In genomic region chr14:31960201-31960854, GRCm38 (mm10) we compare ENCODE assay signal across 17 mouse cellular contexts.
DNase-seq lines count a peak whose midpoint lies in the region; ATAC-seq lines count a peak whose summit lies in the region.
"Had no signal": no experiment of that assay in that cellular context is flagged by ENCODE, and none has a peak within 500 bp of the region (broad histone marks: within the 10 kb centered on the region; RNA-seq: fewer than 3 reads in every experiment).

No protein-coding gene starts in this region.

- ATAC-seq in heart, embryonic 11.5 days (replicated peaks; ENCODE audit: insufficient number of reproducible peaks, low FRiP score, low TSS enrichment) = no peak
- ATAC-seq: forebrain, embryonic 16.5 days had no signal

- H3K9me3 ChIP-seq in heart, embryonic 11.5 days (replicated peaks; ENCODE audit: control insufficient read depth, low read length) = no peaks in the 10 kb centered on the region
- H3K9me3 ChIP-seq: hindbrain, embryonic 15.5 days; lung, embryonic 15.5 days; midbrain, embryonic 12.5 days had no signal

- peak; percentile 76 to 88 for DNase-seq in heart, adult 18-20 months
- DNase-seq in urinary bladder, postnatal 14 days (ENCODE audit: low spot score) = peak; percentile 71
- no peak for DNase-seq in urinary bladder, postnatal 10 days (ENCODE audit: low spot score)
- DNase-seq in lung, postnatal 14 days = peak; percentile 35
- no peak for DNase-seq in spleen, postnatal 14 days (ENCODE audit: low spot score in 2 of 2)
- DNase-seq in spleen, postnatal 10 days (ENCODE audit: low spot score in 2 of 2) = no peak
- DNase-seq: B cell, adult 2 months; cerebellum, adult 9-10 months; embryo, embryonic 11 days; kidney, adult 11 months; kidney, postnatal 25 days; spleen, adult 18-20 months had no signal

- H3K4me3 ChIP-seq in heart, embryonic 11.5 days (ENCODE audit: low read depth, low read length) = no peak overlapping the region
- H3K4me3 ChIP-seq: hindbrain, embryonic 15.5 days; lung, embryonic 15.5 days; midbrain, embryonic 12.5 days had no signal

- H3K27ac ChIP-seq in heart, embryonic 11.5 days (ENCODE audit: low read depth, low read length) = no peak overlapping the region
- H3K27ac ChIP-seq: hindbrain, embryonic 15.5 days; lung, embryonic 15.5 days; midbrain, embryonic 12.5 days had no signal

- no peak overlapping the region for H3K4me2 ChIP-seq in heart, embryonic 11.5 days
- H3K4me2 ChIP-seq: hindbrain, embryonic 15.5 days; lung, embryonic 15.5 days; midbrain, embryonic 12.5 days had no signal

- H3K9ac ChIP-seq in heart, embryonic 11.5 days (ENCODE audit: low read depth, low read length) = no peak overlapping the region
- H3K9ac ChIP-seq: hindbrain, embryonic 15.5 days; lung, embryonic 15.5 days; midbrain, embryonic 12.5 days had no signal

- H3K4me1 ChIP-seq in heart, embryonic 11.5 days (ENCODE audit: control insufficient read depth, insufficient read depth, low read length) = peaks cover 8% of the 10 kb centered on the region; the same call in 1 of the 2 replicates
- H3K4me1 ChIP-seq: hindbrain, embryonic 15.5 days had no signal

- 83% methylated on average over 9 of the region's 9 CpGs for WGBS in heart, embryonic 11.5 days (ENCODE audit: insufficient replicate concordance)

- no peaks in the 10 kb centered on the region for H3K36me3 ChIP-seq in heart, embryonic 11.5 days (ENCODE audit: control insufficient read depth, insufficient read depth, low read length)
- H3K36me3 ChIP-seq: hindbrain, embryonic 15.5 days; lung, embryonic 15.5 days; midbrain, embryonic 12.5 days had no signal

- no peaks in the 10 kb centered on the region for H3K27me3 ChIP-seq in heart, embryonic 11.5 days (ENCODE audit: control insufficient read depth, insufficient read depth, low read length)
- H3K27me3 ChIP-seq: hindbrain, embryonic 15.5 days; lung, embryonic 15.5 days; midbrain, embryonic 12.5 days had no signal

Comparison
In these comparisons a context has a peak if more than half of its experiments do, and no peak if none do; other contexts are left out.
1. DNase-seq: peak in heart, adult 18-20 months (2 of 2), urinary bladder, postnatal 14 days (single experiment) and lung, postnatal 14 days (single experiment); none in urinary bladder, postnatal 10 days (single experiment), spleen, postnatal 14 days (0 of 2) and spleen, postnatal 10 days (0 of 2).